Mouse (Mus musculus) large intestine, adult 2 months (tissue): Measurements from ENCODE around the gene Slpi. TPM values are rescaled to one million over a fixed set of nuclear protein-coding genes. Genes with fewer than 3 reads are reported as not detected.
"Not testable (repeated sequence)": the region's sequence is repeated elsewhere in the genome, so short reads cannot be mapped to it uniquely, and the experiment has no call there.

Experiments used
- DNase-seq: peaks from one replicate; pipeline ENCODE4 v3.0.0-alpha.2; 2012; ENCODE audit warnings: low read depth, low spot score
- WGBS: fragments of 180-500 bp; shearing (Covaris S2); methylation state at CpG from one replicate; pipeline ENCODE4 v1.1.7; 2018; 5-methylcytosine and 5-hydroxymethylcytosine counted together
- polyA plus RNA-seq: library from polyadenylated mRNA; depleted of rRNA; stranded (reverse); fragments of >200 nt; gene quantifications from 2 replicates; pipeline ENCODE4 v1.2.3, GENCODE M21; 2012; rRNA removed

The Slpi gene
- polyA plus RNA-seq, 1 experiment = 38.0 TPM

GRCm38 (mm10) chr2:164347697-164348096 is 41.2 kb downstream of the Slpi start:
- DNase-seq = not testable (repeated sequence)

- not testable (repeated sequence) for DNase-seq
- WGBS = 78% methylated on average over 1 of the region's 1 CpGs
These were observed 45.2 kb downstream of the Slpi start for GRCm38 (mm10) chr2:164343732-164344131.

- not testable (repeated sequence) for DNase-seq
- 58% methylated on average over 3 of the region's 3 CpGs for WGBS
These were observed 56.5 kb downstream of the Slpi start, which contains the start of gene Svs5 for GRCm38 (mm10) chr2:164332440-164332839. Gene Svs5, plus strand, starts transcription at chr2:164332740.

- no peak for DNase-seq
- 68% methylated on average over 6 of the region's 6 CpGs for WGBS
These were observed 67.9 kb downstream of the Slpi start for GRCm38 (mm10) chr2:164320983-164321382.

- WGBS = 73% methylated on average over 1 of the region's 1 CpGs
- DNase-seq = not testable (repeated sequence)
These were observed 72.4 kb downstream of the Slpi start, which contains the start of gene Svs6 for GRCm38 (mm10) chr2:164316451-164316850. Gene Svs6, plus strand, starts transcription at chr2:164316751.

GRCm38 (mm10) chr2:164315460-164315859 is 73.4 kb downstream of the Slpi start:
- DNase-seq = not testable (repeated sequence)

- WGBS = 79% methylated on average over 5 of the region's 5 CpGs
These were observed 76.3 kb downstream of the Slpi start for GRCm38 (mm10) chr2:164312599-164312998.

More at GRCm38 (mm10) chr2:164312599-164312998, 76.3 kb downstream of the Slpi start:
- no peak for DNase-seq

Other genes with a start within 250 kb of the Slpi start
- 0.05 TPM in 2 replicates for gene Kcns1, start 218.0 kb downstream of the Slpi start, polyA plus RNA-seq
- gene Wfdc5, start 206.4 kb downstream of the Slpi start, polyA plus RNA-seq = not detected in 2 replicates
- gene Wfdc12, start 198.5 kb downstream of the Slpi start, polyA plus RNA-seq = 0.16 TPM in 1 of 2 replicates, not detected in the other
- not detected in 2 replicates for gene Wfdc15a, start 189.0 kb downstream of the Slpi start, polyA plus RNA-seq
- 0.41 TPM in 1 of 2 replicates, not detected in the other for gene Wfdc15b, start 167.4 kb downstream of the Slpi start, polyA plus RNA-seq
- not detected in 2 replicates for gene Svs2, start 150.6 kb downstream of the Slpi start, polyA plus RNA-seq
- not detected in 2 replicates for gene Svs3b, start 132.5 kb downstream of the Slpi start, polyA plus RNA-seq
- not detected in 2 replicates for gene Svs4, start 110.6 kb downstream of the Slpi start, polyA plus RNA-seq
- gene Svs3a, start 99.8 kb downstream of the Slpi start, polyA plus RNA-seq = not detected in 2 replicates
- not detected in 2 replicates for gene Svs6, start 72.3 kb downstream of the Slpi start, polyA plus RNA-seq
- not detected in 2 replicates for gene Svs5, start 56.4 kb downstream of the Slpi start, polyA plus RNA-seq
- not detected in 2 replicates for gene Rbpjl, start 14.0 kb upstream of the Slpi start, polyA plus RNA-seq
- 0.27 and 0.57 TPM in 2 replicates for gene Matn4, start 16.1 kb upstream of the Slpi start, polyA plus RNA-seq
- gene Sdc4, start 54.8 kb upstream of the Slpi start, polyA plus RNA-seq = 70.6 and 77.3 TPM in 2 replicates
- gene Sys1, start 67.9 kb upstream of the Slpi start, polyA plus RNA-seq = 104 and 111 TPM in 2 replicates
- gene Gm20458, start 71.9 kb upstream of the Slpi start, polyA plus RNA-seq = 25.6 and 40.2 TPM in 2 replicates
- gene Trp53tg5, start 84.6 kb upstream of the Slpi start, polyA plus RNA-seq = not detected in 2 replicates
- 69.4 and 96.9 TPM in 2 replicates for gene Dbndd2, start 97.0 kb upstream of the Slpi start, polyA plus RNA-seq
- 118 and 127 TPM in 2 replicates for gene Pigt, start 108.4 kb upstream of the Slpi start, polyA plus RNA-seq
- gene Wfdc2, start 173.3 kb upstream of the Slpi start, polyA plus RNA-seq = 1.4 and 3.5 TPM in 2 replicates
- gene Spint3, start 184.4 kb upstream of the Slpi start, polyA plus RNA-seq = not detected in 2 replicates
- 0.29 TPM in 1 of 2 replicates, not detected in the other for gene Wfdc6a, start 196.4 kb upstream of the Slpi start, polyA plus RNA-seq
- gene Eppin, start 204.5 kb upstream of the Slpi start, polyA plus RNA-seq = not detected in 2 replicates
- gene Wfdc6b, start 224.4 kb upstream of the Slpi start, polyA plus RNA-seq = not detected in 2 replicates
- 0.05 TPM in 1 of 2 replicates, not detected in the other for gene Wfdc8, start 224.5 kb upstream of the Slpi start, polyA plus RNA-seq
- 0.14 TPM in 1 of 2 replicates, not detected in the other for gene Wfdc16, start 249.7 kb upstream of the Slpi start, polyA plus RNA-seq